Mouse (Mus musculus): Measurements from ENCODE around the gene Phf7. TPM values are rescaled to one million over a fixed set of nuclear protein-coding genes. Genes with fewer than 3 reads are reported as not detected.

Phf7 gene
- polyA plus RNA-seq, 1 experiment from 2014 or later, result 7.3 TPM

GRCm38 (mm10) chr14:31195521-31195920 lies 55.6 kb downstream of the Phf7 start:
- WGBS (ENCODE audit: insufficient replicate concordance), result 82% methylated on average over 4 of the region's 4 CpGs
- Histone ChIP-seq H3K36me3 (replicated peaks; ENCODE audit: insufficient read depth, low read length) (peaks cover 65% of the 10 kb centered on the region), H3K9ac (replicated peaks) (peak overlapping the region; percentile 8; the same call in 1 of the 2 replicates)

GRCm38 (mm10) chr14:31194891-31195513 lies 56.1 kb downstream of the Phf7 start:
- H3K27ac ChIP-seq (ENCODE audit: low read depth), result peak overlapping the region; percentile 65
- peaks cover 31% of the 10 kb centered on the region for H3K4me1 ChIP-seq (ENCODE audit: insufficient read depth)
- 59% methylated on average over 14 of the region's 14 CpGs for WGBS (ENCODE audit: insufficient replicate concordance)
- ATAC-seq (peak; percentile 10; the same call in 1 of the 2 replicates), DNase-seq (peak; percentile 47)
- H3K4me3 ChIP-seq (ENCODE audit: low read depth, low read length), result no peak overlapping the region
- peaks cover 66% of the 10 kb centered on the region for H3K36me3 ChIP-seq (replicated peaks; ENCODE audit: insufficient read depth, low read length)
- H3K27me3 ChIP-seq (ENCODE audit: insufficient read depth, low read length), result no peaks in the 10 kb centered on the region
- no peaks in the 10 kb centered on the region for H3K9me3 ChIP-seq (ENCODE audit: low read length)
- peak overlapping the region; percentile 16; the same call in 1 of the 2 replicates for H3K9ac ChIP-seq (replicated peaks)
- TF ChIP-seq EP300 (IDR thresholded peaks at IDR 0.05; ENCODE audit: low read depth) (no peak), CTCF (IDR thresholded peaks at IDR 0.05; ENCODE audit: low read depth) (no peak)
- 0 out of 2 replicates have a peak overlapping the region, but pooled peaks have one; percentile 13 for H3K4me2 ChIP-seq (ENCODE audit: low read depth, low read length)

More at GRCm38 (mm10) chr14:31195521-31195920, 55.6 kb downstream of the Phf7 start:
- peak; percentile 5; the same call in 1 of the 2 replicates for ATAC-seq
- Histone ChIP-seq H3K4me1 (ENCODE audit: insufficient read depth) (peaks cover 34% of the 10 kb centered on the region), H3K4me3 (ENCODE audit: low read depth, low read length) (no peak overlapping the region), H3K27ac (ENCODE audit: low read depth) (peak overlapping the region; percentile 65), H3K9me3 (ENCODE audit: low read length) (no peaks in the 10 kb centered on the region), H3K4me2 (ENCODE audit: low read depth, low read length) (no peak overlapping the region), H3K27me3 (ENCODE audit: insufficient read depth, low read length) (no peaks in the 10 kb centered on the region)
- TF ChIP-seq CTCF (IDR thresholded peaks at IDR 0.05; ENCODE audit: low read depth) (no peak), EP300 (IDR thresholded peaks at IDR 0.05; ENCODE audit: low read depth) (no peak)
- DNase-seq, result no peak

- TF ChIP-seq CTCF (IDR thresholded peaks at IDR 0.05; ENCODE audit: low read depth) (no peak), EP300 (IDR thresholded peaks at IDR 0.05; ENCODE audit: low read depth) (no peak)
- 60% methylated on average over 2 of the region's 2 CpGs for WGBS (ENCODE audit: insufficient replicate concordance)
- peaks cover 70% of the 10 kb centered on the region for H3K36me3 ChIP-seq (replicated peaks; ENCODE audit: insufficient read depth, low read length)
These were observed 56.7 kb downstream of the Phf7 start for GRCm38 (mm10) chr14:31194441-31194840.

GRCm38 (mm10) chr14:31193791-31194190 lies 57.3 kb downstream of the Phf7 start:
- WGBS (ENCODE audit: insufficient replicate concordance), result 65% methylated on average over 7 of the region's 7 CpGs
- H3K27me3 ChIP-seq (ENCODE audit: insufficient read depth, low read length), result no peaks in the 10 kb centered on the region
- H3K27ac ChIP-seq (ENCODE audit: low read depth), result peak overlapping the region; percentile 56; the same call in 1 of the 2 replicates
- no peak for DNase-seq
- no peak overlapping the region for H3K4me3 ChIP-seq (ENCODE audit: low read depth, low read length)
- no peak overlapping the region for H3K9ac ChIP-seq (replicated peaks)
- no peak overlapping the region for H3K4me2 ChIP-seq (ENCODE audit: low read depth, low read length)
- H3K4me1 ChIP-seq (ENCODE audit: insufficient read depth), result peaks cover 31% of the 10 kb centered on the region
- H3K36me3 ChIP-seq (replicated peaks; ENCODE audit: insufficient read depth, low read length), result peaks cover 70% of the 10 kb centered on the region
- H3K9me3 ChIP-seq (ENCODE audit: low read length), result no peaks in the 10 kb centered on the region
- no peak for ATAC-seq
- TF ChIP-seq EP300 (IDR thresholded peaks at IDR 0.05; ENCODE audit: low read depth) (no peak), CTCF (IDR thresholded peaks at IDR 0.05; ENCODE audit: low read depth) (no peak)

More at GRCm38 (mm10) chr14:31194441-31194840, 56.7 kb downstream of the Phf7 start:
- H3K4me3 ChIP-seq (ENCODE audit: low read depth, low read length), result no peak overlapping the region
- peaks cover 31% of the 10 kb centered on the region for H3K4me1 ChIP-seq (ENCODE audit: insufficient read depth)
- H3K9me3 ChIP-seq (ENCODE audit: low read length), result no peaks in the 10 kb centered on the region
- H3K9ac ChIP-seq (replicated peaks), result no peak overlapping the region
- DNase-seq, result no peak
- no peak for ATAC-seq
- 0 out of 2 replicates have a peak overlapping the region, but pooled peaks have one; percentile 65 for H3K27ac ChIP-seq (ENCODE audit: low read depth)
- no peak overlapping the region for H3K4me2 ChIP-seq (ENCODE audit: low read depth, low read length)
- no peaks in the 10 kb centered on the region for H3K27me3 ChIP-seq (ENCODE audit: insufficient read depth, low read length)

- WGBS (ENCODE audit: insufficient replicate concordance), result 56% methylated on average over 2 of the region's 2 CpGs
- Histone ChIP-seq H3K27ac (ENCODE audit: low read depth) (no peak overlapping the region), H3K4me3 (ENCODE audit: low read depth, low read length) (no peak overlapping the region), H3K9ac (replicated peaks) (no peak overlapping the region), H3K4me2 (ENCODE audit: low read depth, low read length) (no peak overlapping the region), H3K36me3 (replicated peaks; ENCODE audit: insufficient read depth, low read length) (peaks cover 83% of the 10 kb centered on the region), H3K9me3 (ENCODE audit: low read length) (no peaks in the 10 kb centered on the region), H3K27me3 (ENCODE audit: insufficient read depth, low read length) (no peaks in the 10 kb centered on the region), H3K4me1 (ENCODE audit: insufficient read depth) (peaks cover 36% of the 10 kb centered on the region)
- ATAC-seq (peak; percentile 46), DNase-seq (peak; percentile 70)
- TF ChIP-seq EP300 (IDR thresholded peaks at IDR 0.05; ENCODE audit: low read depth), result no peak
- no peak for TF ChIP-seq CTCF (IDR thresholded peaks at IDR 0.05; ENCODE audit: low read depth)
These were observed 59.2 kb downstream of the Phf7 start for GRCm38 (mm10) chr14:31191936-31192335.

- Histone ChIP-seq H3K9me3 (ENCODE audit: low read length) (no peaks in the 10 kb centered on the region), H3K4me2 (ENCODE audit: low read depth, low read length) (no peak overlapping the region), H3K27ac (ENCODE audit: low read depth) (peak overlapping the region; percentile 64), H3K9ac (replicated peaks) (no peak overlapping the region), H3K27me3 (ENCODE audit: insufficient read depth, low read length) (no peaks in the 10 kb centered on the region), H3K4me1 (ENCODE audit: insufficient read depth) (peaks cover 37% of the 10 kb centered on the region), H3K36me3 (replicated peaks; ENCODE audit: insufficient read depth, low read length) (peaks cover 88% of the 10 kb centered on the region), H3K4me3 (ENCODE audit: low read depth, low read length) (no peak overlapping the region)
- TF ChIP-seq EP300 (IDR thresholded peaks at IDR 0.05; ENCODE audit: low read depth) (no peak), CTCF (IDR thresholded peaks at IDR 0.05; ENCODE audit: low read depth) (no peak)
- 80% methylated on average over 3 of the region's 3 CpGs for WGBS (ENCODE audit: insufficient replicate concordance)
- ATAC-seq (no peak), DNase-seq (no peak)
These were observed 61.8 kb downstream of the Phf7 start for GRCm38 (mm10) chr14:31189348-31189747.

All from liver, postnatal 0 days (tissue).